Mouse (Mus musculus) natural killer cell, adult 2 months (primary cell): ENCODE data around the gene Shroom3.

ENCODE experiments used
- DNase-seq, 2 experiments: peaks; one replicate each; pipeline ENCODE4 v3.0.0; 2022; ENCODE audit warnings: low spot score in 2 of 2

Gene Shroom3

GRCm38 (mm10) chr5:92698131-92698836, 15.0 kb downstream of the Shroom3 start:
- DNase-seq, result no peak

DNA sequence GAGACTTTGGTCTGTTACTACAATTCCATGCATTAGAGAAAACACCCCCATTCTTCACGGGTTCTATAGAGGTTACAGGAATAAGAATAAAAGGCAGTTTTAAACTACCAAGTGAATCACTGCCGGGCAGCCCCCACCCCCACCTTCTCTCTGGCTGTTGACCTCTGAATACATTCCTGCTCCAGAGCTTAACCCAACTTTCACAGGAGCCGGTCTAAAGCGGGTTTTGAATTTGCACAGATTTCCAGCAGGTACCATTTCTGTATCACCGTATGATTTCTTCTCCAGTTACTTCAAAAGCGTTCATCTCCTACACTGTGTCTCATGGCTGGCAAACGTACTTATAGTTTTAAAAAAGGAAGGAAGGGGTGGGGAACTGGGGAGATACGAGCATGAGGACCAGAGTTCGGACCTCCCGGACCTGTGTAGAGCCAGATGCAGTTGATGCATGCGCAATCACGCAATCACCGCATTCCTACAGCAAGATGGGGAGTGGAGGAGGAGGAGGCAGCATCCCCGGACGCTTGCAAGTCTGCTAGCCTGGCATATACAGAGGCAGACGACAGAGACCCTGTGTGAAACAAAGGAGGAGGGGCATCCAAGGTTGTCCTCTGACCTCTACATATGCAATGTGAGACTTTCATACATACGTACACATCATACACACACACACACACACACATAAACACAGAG, 15.7 kb downstream of the Shroom3 start:
- no peak for DNase-seq

DNA sequence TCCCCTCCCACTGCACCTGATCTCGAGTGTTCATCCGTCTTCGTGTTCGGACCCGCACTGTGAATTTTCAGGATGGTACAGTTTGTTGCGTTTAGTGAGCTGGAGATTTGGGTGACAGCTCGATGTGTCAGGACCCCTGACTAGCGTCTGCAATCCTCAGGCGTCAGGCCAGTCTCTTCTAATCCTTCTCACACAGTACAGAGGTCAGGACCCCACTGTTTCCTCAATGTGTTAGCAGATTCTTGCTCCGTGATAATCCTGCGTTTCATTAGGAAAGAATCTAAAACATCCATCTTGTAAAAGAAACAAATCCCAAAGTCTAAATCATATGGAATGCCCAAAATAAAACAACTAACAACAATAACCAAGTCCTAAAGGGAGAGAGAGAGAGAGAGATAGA, 18.5 kb downstream of the Shroom3 start:
- no peak for DNase-seq

GRCm38 (mm10) chr5:92703671-92704070, 20.4 kb downstream of the Shroom3 start:
- no peak for DNase-seq

GRCm38 (mm10) chr5:92707921-92708491, 24.8 kb downstream of the Shroom3 start:
- DNase-seq, result no peak

DNA sequence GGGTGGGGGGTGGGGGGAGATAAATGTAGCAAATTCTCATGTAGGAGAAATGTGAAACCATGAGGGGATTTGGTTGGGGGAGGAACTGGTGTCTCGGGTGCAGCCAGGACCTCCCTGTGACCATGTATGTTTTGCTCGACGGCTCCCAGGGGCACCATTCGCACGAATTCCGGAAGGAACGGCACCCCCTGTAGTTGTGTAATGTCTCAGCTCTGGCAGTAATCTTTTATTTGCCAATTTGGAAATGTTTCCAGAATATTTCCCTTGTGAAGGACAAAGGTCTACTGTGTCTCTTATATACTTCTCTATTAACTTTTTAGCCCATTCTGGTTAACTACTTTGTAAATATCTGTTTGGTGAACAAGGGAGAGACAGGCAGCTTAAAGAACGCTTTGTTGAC, 27.5 kb downstream of the Shroom3 start:
- DNase-seq, result no peak

- no peak for DNase-seq
Observed at GRCm38 (mm10) chr5:92711666-92712290, 28.5 kb downstream of the Shroom3 start.

GRCm38 (mm10) chr5:92712621-92713395, 29.6 kb downstream of the Shroom3 start:
- DNase-seq, result no peak

- no peak for DNase-seq
Observed at GRCm38 (mm10) chr5:92714886-92715285, 31.7 kb downstream of the Shroom3 start.

DNA sequence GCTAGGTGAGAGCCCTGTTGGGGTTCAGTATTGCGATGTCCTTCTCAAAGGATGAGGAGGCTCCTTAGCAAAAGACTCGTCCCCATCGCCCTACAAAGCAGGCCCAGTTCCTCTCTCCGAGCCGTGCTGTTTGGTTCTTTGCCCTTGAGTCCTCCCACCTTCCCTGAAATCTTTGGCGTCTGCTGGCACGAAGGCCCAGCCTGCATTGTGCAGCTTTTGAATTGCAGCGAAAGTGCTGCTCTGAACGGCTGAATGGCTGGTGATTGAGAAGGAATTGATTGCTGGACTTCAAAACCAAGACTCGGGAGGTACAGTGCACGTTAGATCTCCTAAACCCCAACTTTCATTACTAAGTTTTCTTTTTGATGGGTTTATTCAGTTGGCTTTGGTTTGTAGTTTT, 32.1 kb downstream of the Shroom3 start:
- no peak for DNase-seq

GRCm38 (mm10) chr5:92715890-92716289, 32.7 kb downstream of the Shroom3 start:
- DNase-seq, result no peak

DNA sequence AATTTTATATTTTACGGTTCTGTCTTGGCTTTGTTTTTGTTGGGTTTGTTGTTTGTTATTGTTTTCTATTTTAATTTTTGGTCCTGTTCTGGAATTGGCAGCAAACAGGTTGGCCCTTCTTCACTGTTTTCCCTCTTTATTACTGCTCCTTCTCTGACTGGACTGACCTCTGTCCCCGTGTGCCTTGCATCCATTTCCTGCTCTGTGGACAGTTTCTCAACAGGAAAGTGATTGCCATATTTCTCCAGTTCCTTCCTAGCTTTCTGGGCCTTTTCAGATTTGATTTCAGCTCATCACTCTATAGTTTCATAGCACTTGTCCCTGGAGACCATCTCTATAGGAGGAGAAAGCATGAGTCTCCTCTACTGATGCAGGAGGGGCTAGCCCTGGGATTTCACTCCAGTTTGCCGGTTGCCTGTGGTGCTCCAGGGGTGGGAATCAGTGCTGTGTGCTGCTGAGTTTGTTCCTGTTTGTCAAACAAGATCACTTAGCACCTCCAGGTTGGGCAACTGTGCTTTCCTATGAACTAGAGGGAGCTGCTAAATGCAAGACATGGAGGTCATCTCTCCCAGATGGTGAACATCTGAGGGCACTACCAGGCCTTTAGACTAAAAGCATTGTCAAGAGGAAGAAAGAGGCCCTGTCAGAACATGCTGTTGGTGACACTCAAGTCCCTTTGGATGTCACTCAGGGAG, 34.6 kb downstream of the Shroom3 start:
- no peak for DNase-seq

- DNase-seq, result no peak
Observed at GRCm38 (mm10) chr5:92718856-92719255, 35.6 kb downstream of the Shroom3 start.

GRCm38 (mm10) chr5:92721610-92722009, 38.4 kb downstream of the Shroom3 start:
- DNase-seq, result no peak

DNA sequence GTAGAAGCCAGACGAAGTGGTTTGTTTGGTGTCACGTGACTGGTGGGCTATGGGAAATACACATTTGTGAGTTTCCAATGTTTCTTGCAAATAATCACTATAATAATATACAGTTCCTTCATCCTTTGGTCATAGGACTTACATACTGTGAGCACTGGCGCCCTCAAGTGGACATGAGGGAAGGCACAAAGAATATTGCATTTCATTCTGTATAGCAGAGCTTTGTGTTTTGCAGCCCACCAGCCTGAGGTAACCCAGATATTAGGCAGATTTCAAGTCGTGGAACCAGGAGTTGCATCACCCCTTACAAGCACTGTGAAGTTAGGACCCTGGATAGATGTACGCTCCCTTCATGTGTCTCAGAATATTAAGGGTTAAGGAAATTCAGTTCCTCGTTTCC, 42.7 kb downstream of the Shroom3 start:
- no peak for DNase-seq

DNA sequence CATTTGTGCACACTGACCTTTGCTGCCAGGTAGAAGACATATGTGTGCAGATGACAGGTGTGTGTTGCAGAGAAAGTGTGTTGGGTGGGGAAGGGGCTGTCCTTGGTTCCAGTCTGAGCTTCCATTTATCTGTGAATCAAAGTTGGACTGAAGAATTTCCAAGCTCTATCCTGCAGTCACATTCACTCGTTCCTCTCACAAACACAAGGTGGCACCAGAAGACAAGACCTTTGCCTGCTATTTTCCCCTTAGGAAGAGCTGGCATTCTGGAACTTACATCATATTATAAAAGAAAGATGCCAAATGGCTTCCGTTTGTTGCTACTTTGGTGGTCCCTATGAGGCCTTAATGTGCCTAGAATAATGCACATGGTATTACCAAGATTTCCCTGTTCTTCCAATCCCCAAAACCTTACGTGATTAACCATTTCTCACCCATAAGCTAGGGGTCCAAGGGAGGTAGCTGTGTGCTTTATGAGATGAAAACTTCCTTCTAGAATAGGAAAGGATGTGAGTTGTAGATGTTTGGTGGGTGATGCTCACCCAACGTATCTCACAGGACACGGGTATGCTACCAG, 45.1 kb downstream of the Shroom3 start:
- no peak for DNase-seq

- no peak for DNase-seq
Observed at GRCm38 (mm10) chr5:92729221-92729620, 46.0 kb downstream of the Shroom3 start.

DNA sequence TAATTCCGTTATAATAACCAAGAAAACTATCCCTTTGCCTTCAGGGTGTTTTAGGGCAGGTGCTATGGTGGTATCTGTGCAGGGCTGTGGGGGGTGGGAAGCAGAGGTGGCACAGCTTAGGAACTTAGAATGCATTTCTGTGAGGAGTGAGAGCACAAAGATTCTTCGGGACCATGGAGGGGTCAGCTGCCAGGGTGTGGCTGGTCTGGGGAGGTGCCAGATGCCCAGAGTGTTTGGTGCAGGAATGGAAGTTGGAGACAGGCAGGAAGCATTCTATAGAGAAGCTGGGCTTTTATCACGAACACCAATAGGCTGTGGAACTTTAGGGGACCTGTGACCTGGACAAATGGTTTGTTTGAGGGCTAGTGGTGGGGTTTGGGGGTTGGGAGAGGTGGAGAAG, 58.6 kb downstream of the Shroom3 start:
- no peak for DNase-seq

- no peak for DNase-seq
Observed at GRCm38 (mm10) chr5:92742701-92743100, 59.5 kb downstream of the Shroom3 start.

DNA sequence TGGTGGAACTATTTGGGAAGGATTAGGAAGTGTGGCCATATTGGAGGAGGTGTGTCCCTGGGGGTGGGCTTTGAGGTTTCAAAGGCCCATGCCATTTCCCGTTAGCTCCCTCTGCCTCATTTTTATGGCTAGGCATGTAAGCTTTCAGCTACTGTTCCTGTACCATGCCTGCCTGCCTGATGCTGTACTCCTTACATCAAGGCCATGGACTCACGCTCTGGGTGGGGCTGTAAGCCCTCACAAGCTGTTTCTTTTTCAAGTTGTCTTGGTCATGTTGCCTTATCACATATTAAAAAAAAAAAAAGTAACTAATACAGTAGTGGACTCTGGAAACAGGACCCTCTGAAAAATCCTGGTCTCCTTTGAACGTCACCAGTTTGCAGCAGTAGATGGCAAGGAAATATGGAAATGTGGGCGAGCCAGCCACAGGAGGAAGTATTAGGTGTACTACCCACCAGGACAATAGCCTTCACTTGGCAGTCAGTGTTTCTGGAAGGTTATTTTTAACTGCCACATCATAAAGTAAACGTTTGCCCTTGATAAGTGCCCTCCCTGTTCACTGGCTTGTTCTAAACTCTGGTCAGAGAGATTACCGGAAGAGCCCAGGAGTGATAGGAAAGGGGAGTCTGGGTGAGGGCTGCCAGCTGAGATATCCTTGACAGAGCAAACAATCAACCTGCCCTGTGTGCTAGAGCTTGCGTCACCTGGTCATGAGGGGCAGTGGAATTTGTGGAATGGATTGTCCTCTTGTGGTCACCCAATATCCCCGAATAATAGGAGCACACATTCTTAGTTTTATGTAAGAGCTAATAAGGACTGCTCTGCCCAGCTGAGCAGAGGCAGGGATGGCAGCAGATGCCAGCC, 62.4 kb downstream of the Shroom3 start:
- DNase-seq, result no peak
